Mouse (Mus musculus): Measurements from ENCODE around the gene Fam98b.

Fam98b gene

GRCm38 (mm10) chr2:117303391-117304350 is 54.1 kb downstream of the Fam98b start:
- DNase-seq = peak; percentile 5

DNA sequence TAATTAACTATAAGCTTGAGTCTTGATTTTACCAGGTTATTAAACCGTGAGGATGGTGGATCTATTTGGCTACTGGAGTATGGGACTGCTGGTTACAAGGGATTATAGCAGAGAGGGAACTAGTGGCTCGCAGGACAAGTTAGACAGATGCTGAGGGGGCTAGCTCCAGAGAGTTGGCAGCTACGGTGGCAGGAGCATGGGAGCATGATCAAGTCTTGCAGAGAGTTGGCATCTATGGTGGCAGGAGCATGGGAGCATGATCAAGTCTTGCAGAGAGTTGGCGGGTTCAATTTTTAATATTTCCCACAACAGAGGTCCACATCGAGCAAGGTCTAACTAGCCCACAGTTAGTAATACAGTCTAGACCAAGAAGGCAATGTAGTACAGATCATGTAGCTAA is 55.4 kb downstream of the Fam98b start:
- no peak for DNase-seq

DNA sequence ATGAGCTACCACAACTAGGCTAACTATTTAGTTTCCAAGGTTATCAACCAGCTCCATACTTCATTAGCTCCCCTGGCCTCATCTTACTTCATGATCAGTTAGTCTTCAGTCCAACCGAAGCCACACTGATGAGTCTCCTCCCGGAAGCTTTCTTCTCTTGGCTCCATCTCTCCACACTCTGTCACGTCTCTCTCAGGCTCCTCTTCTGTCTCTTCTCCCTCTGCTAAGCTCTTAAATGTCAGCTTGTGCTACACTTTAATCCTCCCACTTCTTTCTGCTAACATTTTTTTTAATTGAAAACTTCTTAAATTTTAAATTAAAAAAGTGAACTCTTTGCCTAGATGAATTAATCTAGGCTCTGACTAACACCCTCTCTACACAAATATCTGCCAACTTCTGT is 58.4 kb downstream of the Fam98b start:
- DNase-seq = no peak

- no peak for DNase-seq
Observed at GRCm38 (mm10) chr2:117309046-117309445, 59.5 kb downstream of the Fam98b start.

DNA sequence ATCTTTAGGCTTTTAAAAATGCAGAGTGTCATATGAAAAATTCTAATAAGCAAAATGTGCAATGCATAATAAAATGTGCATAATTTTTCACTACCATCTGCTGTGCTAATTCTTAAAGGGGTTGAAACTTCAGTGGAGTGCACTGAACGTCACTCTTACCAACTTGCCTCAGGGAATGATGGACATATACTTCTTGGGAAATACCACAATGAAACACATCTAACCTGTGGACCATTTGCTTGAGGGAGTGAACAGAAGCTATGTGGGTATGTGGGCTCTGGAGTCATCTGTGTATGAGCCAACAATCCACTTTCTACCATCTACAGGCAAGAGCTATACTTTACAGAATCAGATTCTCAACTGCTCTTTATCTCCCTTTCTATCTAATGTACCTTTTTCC is 61.8 kb downstream of the Fam98b start:
- DNase-seq = no peak

- no peak for DNase-seq
Observed at GRCm38 (mm10) chr2:117312030-117312429, 62.5 kb downstream of the Fam98b start.

- no peak for DNase-seq
Observed at GRCm38 (mm10) chr2:117312441-117312895, 62.9 kb downstream of the Fam98b start.

GRCm38 (mm10) chr2:117313586-117314235 is 64.2 kb downstream of the Fam98b start:
- DNase-seq = no peak

DNA sequence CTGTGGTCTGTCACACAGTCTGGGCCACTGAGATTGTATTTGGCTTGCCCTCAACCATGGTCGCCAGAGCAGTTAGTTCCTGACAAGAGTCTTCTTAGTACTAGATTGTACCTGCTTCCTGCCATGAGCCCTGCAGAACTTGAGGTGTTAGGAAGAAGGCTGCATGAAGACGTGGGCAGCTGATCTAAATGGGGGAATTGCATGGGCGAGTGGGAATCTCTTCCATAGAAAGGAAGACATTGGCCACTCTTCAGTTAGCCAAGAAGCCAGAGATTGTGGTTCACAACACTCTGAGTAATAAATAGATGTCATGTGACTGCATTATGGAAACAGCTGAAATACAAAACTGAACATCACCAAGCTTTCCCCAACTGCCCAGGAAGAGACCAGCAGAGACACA is 69.5 kb downstream of the Fam98b start:
- DNase-seq = no peak
